Mouse (Mus musculus) embryonic fibroblast, embryonic 13.5 days (primary cell): ENCODE measurements at regions not wholly inside any gene's neighbourhood (a gene's known extent, or its start where the extent isn't known, plus 50 kb on each side); places are given as distances from the start of the nearest gene placed in this dataset.

Source experiments
- CTCF ChIP-seq: IDR thresholded peaks from 2 replicates; pipeline ENCODE4 v1.5.1; 2011; ENCODE audit warnings: mild to moderate bottlenecking, control low read depth, low read length, moderate library complexity, borderline replicate concordance; ENCODE audit not compliant: insufficient read depth
- POLR2A ChIP-seq: IDR thresholded peaks from 2 replicates; pipeline ENCODE4 v1.6.1; 2011; ENCODE audit warnings: low read depth, mild to moderate bottlenecking, control low read depth, low read length, moderate library complexity

- TF ChIP-seq CTCF (no peak), POLR2A (no peak)
These were observed 388.4 kb downstream of the Plekhb2 start for GRCm38 (mm10) chr1:35238139-35238538.
